Mouse (Mus musculus) cerebellum, adult 9-10 months (tissue): ENCODE measurements around the gene Miga2.
"Not testable (repeated sequence)": the region's sequence is repeated elsewhere in the genome, so short reads cannot be mapped to it uniquely, and the experiment has no call there.

Experiments used
- DNase-seq: peaks from one replicate; pipeline ENCODE4 v3.0.0; 2022

Gene Miga2

GRCm38 (mm10) chr2:30399191-30400171 lies 35.4 kb downstream of the Miga2 start:
- DNase-seq: peak; percentile 88

GRCm38 (mm10) chr2:30401581-30401980 lies 37.5 kb downstream of the Miga2 start:
- no peak for DNase-seq

DNA sequence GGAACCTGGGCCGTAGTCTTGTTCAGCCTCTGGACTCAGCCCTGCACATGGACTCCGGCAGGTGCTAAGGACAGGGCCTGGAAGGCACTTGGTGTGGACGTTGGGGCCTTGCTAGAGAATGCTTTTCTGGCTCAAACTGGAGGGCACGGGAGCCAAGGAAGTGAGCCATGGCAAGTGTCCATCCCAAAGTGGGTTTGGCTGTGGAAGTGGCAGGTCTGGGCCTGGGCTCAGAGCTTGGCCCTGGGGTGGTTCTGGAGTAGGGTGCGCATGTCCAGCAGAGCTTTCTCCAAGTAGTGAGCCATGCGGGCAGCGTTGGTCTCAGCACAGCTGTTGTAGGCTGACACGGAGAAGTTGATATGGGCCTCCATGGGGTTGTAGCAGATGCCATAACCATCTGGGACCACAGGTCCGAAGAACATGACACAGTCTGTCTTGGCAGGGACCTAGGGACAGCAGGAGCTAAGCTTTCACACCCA lies 38.4 kb downstream of the Miga2 start:
- peak; percentile 76 for DNase-seq

GRCm38 (mm10) chr2:30402843-30403242 lies 38.8 kb downstream of the Miga2 start:
- no peak for DNase-seq

DNA sequence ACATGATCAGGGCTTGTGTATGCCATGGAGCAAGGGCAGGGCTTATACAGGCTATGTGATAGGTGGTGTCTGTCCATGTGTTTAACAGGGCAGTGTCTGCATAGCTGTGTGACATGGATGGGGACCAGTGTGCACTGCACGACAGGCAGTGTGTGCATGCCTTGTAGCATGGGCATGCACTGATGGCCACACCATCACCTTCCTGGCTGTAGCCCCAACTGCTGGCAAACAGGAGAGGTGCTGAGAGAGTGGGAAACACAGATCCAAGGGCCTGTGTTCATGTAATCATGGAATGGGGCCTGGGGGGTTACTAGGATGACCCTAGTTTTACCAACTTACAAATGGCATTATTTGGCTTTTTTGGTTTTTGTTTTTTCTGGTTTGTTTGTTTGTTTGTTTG lies 39.8 kb downstream of the Miga2 start:
- no peak for DNase-seq

DNA sequence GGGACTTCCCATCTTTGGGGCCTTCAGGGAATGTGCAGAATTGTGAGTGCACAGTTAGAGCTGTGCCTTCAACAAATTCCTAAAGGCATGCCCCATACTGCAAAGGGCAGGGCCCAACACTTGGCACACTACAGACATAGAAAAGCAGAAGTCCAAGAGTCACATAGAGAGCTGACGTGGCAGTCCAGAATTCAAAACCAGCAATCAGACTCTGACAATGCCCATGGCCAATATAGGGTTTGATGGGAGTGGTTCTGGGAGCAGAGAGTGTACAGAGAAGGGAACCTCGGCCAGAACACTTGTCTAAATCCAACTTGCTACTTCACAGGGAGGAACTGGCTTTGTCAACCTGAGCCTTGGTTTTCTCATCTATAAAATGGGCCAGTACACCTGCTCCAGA lies 43.2 kb downstream of the Miga2 start:
- DNase-seq: no peak

- DNase-seq: no peak
These were observed 43.7 kb downstream of the Miga2 start for GRCm38 (mm10) chr2:30407778-30408177.

DNA sequence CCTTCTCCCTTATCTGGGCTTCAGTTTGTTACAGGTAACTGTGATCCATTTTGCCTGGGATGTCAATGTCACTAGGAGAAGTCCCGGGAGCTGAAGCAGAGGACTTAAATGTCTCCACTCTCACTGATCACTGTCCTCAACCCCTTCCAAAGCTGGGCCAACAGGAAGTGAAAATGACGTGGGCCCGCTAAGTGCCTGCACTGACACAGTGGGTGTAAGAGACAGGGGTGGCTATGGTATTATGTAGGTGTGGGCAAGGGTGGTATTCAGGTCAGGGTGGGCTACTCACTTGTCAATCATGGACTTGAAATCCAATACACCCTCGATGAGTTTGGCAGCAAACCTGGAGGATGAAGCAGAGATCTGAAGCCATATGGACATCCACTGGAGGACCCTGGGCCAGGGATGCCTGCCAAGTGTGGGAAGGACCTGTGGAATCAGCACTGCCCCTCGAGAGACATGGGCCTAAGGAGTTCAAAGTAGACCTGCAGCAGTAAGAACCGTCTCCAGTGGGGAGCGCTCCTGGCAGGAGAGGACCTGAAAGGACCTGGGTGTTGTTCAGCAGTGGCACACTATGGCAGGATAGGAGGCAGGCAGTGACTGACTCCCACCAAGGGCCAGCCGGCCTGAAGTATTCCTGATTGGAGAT lies 44.5 kb downstream of the Miga2 start:
- DNase-seq: peak; percentile 40

DNA sequence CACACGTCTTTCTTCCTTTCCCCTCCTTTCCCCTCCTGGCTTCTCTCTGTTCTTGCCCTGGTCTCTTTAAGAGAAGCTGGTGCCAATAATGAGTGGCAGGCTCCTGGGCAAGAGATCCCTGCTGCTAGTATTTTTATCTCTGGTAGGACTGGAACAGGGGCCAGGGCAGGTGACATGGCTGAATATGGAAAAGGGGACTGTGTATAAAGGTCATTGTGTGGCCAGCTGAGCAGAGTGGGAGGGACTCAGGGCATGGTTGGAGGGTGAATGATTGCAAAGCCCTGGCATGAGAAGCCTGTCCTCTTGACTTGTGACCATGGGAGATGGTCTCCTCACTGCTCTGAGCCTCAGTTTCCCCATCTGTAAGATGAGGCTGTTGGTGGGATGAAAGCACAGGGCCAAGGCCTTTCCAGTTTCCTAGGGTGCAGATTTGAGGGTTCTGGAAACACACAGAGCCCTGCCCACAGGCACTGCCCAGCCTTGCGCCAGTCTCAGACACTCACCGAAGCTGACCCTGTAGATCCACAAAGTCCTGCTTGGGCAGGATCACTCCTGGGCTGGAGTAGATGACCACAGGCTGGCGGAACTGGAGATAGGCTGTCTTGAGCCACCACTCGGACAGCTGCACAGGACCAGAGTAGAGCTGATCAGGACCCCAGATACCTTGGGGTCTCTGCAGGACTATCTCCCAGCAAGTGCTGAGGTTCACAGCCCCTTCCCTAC lies 45.6 kb downstream of the Miga2 start:
- no peak for DNase-seq

DNA sequence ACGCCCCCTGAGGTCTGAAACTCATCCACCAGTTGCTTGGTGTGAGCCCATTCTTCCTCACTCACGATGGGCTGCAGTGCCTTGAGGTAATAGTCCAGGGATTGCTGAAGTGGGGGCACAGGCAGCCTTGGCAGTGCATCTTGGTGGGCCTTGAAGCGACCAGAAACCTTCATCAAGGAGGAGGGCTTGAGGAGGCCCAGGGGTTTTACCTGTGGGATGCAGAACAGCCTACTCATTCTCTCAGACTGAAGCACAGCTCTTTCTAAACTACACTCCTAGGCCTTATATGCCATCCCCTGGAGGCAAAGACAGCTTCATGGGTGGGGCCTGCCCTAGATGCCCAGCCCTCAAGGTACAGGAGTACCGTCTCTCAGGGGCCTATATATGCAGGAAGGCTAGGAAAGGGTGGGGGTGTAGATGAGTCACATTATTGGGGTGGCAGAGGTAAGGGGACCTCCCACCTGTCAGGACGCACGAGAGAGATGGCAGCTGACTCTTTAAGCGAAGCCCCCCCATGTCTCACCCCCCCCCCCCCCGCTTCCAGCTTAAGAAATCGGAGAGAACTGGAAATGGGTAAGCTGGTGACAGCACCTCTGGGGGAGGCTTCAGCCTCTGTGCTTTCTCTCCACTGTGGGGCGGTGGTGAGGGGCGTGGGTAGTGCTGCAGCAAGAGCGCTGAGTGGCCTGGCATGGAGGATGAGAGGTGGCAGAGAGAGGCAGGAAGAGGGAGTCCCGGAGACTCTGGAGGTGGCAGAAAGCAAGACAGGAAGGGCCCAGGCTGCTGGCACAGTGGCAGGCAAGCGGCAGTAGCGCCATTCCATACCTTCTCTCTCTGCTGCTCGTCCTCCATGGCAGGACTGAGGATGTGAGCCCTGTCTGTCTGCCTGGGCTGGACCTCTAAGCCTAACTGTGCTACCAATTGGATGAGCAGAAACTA lies 49.3 kb downstream of the Miga2 start:
- peak; percentile 70 for DNase-seq

- DNase-seq: peak; percentile 78
These were observed 50.1 kb downstream of the Miga2 start for GRCm38 (mm10) chr2:30414101-30414500.

DNA sequence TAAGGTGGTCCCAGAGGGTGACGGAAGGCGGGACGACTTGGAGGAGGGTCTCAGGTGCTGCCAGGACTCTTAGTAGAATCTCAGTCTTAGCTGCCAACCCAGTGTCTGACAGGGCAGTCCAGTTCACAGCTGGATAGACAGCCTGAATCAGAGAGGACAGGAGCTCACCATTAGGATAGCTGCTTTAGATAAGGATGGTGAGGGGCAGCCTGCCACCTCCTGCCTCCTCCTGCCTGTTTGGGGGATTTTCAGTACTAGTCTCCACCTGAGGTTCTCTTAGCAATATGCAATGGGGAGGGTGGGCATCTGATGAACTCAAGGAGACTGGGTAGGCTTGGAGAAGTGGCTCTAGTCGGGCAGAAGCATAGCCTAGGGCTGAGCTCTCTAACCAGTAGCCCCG lies 50.6 kb downstream of the Miga2 start:
- no peak for DNase-seq

DNA sequence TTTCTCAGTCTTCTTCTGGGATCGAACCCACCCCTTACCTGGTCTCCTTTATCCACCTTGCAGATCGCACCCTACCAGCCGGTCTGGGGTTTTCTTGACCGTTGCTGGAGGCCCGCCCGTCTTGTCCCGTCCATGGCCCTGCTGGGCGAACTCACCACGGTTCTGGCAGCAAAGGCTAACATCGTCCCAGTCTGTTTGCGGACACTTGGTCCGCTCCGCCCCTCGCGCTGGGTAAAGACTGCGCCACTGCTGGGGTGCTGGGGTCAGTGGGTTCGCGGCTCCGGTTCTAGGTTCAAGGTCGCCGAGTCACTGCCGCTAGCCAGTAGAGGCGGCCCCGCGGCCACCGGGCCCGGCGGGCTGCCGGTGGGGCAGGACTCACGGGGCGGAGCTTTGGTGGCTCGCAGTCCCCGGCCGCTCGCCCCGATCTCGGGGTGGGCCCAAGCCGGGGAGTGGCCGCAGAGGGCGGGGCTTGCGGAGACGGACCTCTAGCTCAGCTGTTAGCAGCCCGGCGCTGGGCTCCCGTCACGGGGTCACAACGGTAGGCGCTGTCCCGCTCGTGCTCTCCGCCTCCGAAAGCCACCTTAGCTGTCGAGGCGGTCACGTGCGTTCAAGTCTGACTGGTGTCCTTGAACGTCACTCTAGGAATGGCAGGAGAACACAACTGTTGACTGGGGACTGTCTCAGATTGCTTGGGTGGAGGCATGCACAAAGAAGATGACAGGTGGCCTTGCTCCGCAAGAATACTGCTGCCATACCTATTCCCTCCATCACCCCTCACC lies 51.3 kb downstream of the Miga2 start, which contains the start of gene Crat:
Gene Crat (minus strand): TSS at position 657 of the 779 bp plus-strand sequence.
- peak; percentile 95 for DNase-seq

DNA sequence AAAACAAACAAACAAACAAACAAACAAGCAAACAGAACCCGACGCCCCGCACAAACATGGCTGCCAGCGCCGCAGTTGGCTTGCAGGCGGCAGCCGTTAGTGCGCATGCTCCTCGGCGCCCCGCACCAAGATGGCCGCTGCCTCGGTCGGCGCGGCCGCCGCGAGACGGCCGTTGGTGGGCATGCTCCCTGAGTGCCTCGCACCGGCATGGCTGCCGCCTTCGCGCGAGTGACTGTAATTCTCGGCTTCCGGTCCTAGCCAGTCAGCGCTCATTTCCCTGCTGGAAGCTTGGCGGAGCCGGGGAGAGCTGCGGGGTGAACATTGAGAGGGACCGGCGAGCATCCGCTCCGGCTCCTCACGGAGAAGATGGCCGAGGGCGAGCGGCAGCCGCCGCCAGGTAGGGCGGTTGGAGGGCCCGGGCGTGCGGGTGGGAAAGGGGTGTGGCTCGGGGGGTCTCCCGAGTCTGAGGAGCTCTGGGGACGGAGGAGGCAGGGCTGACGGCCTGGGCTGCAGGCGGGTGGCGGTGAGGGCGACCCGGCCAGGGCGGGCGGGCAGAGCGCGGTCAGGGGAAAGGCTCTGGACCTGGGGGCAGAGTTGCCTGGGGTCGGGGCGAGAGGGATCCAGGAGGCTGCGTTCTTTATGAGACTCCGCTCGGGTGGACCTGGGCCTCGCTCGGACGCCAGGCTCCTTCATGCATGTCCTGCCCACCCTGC lies 52.1 kb downstream of the Miga2 start, which contains the start of gene Ptpa:
Gene Ptpa (plus strand): TSS at position 104 of the 713 bp plus-strand sequence.
- DNase-seq: peak; percentile 91

GRCm38 (mm10) chr2:30416649-30416965 lies 52.6 kb downstream of the Miga2 start:
- no peak for DNase-seq

- DNase-seq: not testable (repeated sequence)
These were observed 53.1 kb downstream of the Miga2 start for GRCm38 (mm10) chr2:30417154-30417553.

- no peak for DNase-seq
These were observed 53.6 kb downstream of the Miga2 start for GRCm38 (mm10) chr2:30417595-30418165.

GRCm38 (mm10) chr2:30418259-30418658 lies 54.2 kb downstream of the Miga2 start:
- DNase-seq: no peak

- no peak for DNase-seq
These were observed 55.1 kb downstream of the Miga2 start for GRCm38 (mm10) chr2:30419112-30419511.

DNA sequence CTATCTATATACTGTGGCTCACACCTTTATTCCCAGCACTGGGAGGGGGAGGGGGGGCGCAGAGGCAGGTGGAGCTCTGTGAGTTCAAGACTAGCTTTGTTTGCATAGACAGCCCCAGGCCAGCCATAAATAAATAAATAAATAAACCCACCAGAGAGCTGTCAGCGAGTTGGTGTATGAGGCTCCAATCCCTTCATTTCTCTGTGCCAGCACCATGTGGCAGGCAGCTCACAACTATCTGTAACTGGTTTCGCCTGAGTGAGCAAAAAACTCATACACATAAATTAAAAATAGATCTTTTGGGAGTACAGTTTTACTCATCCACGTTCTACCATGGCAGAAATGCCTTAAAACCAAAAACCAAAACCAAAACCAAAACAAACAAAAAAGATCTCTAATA lies 57.4 kb downstream of the Miga2 start:
- no peak for DNase-seq
